Comparison of ENCODE assay signal across 9 mouse cellular contexts in genomic region chr15:88468810-88469209, GRCm38 (mm10).
A peak's percentile ranks its signal among the peaks of the same experiment; 100 is the strongest.
DNase-seq lines count a peak whose midpoint lies in the region; TF ChIP-seq lines count a peak whose summit lies in the region.
"Had no signal": no experiment of that assay in that cellular context is flagged by ENCODE, and none has a peak within 500 bp of the region (broad histone marks: within the 10 kb centered on the region; RNA-seq: fewer than 3 reads in every experiment).

No protein-coding gene starts in this region.

- H3K36me3 ChIP-seq in testis, adult 2 months (ENCODE audit: control insufficient read depth, insufficient read depth, low read length): no peaks in the 10 kb centered on the region
- H3K36me3 ChIP-seq: neural tube, embryonic 12.5 days had no signal

- no peak for TF ChIP-seq POLR2A in testis, adult 2 months (IDR thresholded peaks at IDR 0.05; ENCODE audit: control insufficient read depth, low read depth, low read length)

- no peak overlapping the region for H3K4me3 ChIP-seq in testis, adult 2 months (ENCODE audit: control insufficient read depth, low read depth, low read length)
- H3K4me3 ChIP-seq: neural tube, embryonic 12.5 days had no signal

- TF ChIP-seq CTCF in testis, adult 2 months (IDR thresholded peaks at IDR 0.05; ENCODE audit: control insufficient read depth, insufficient read depth, insufficient replicate concordance, low read depth, low read length): peak; percentile 63; the same call in 1 of the 2 replicates

- no peaks in the 10 kb centered on the region for H3K27me3 ChIP-seq in testis, adult 2 months (ENCODE audit: control insufficient read depth, insufficient read depth, low read length)
- H3K27me3 ChIP-seq: neural tube, embryonic 12.5 days had no signal

- H3K27ac ChIP-seq in testis, adult 2 months (ENCODE audit: control insufficient read depth, insufficient read depth, low read depth, low read length): no peak overlapping the region
- H3K27ac ChIP-seq: neural tube, embryonic 12.5 days had no signal

- no peak for DNase-seq in testis, postnatal 14 days (ENCODE audit: low spot score)
- DNase-seq in cerebellum, adult 8-10 months: peak; percentile 7
- peak; percentile 55 for DNase-seq in forelimb bud, embryonic 11.5 days (ENCODE audit: low read depth, low spot score)
- DNase-seq in kidney, postnatal 4 days: peak; percentile 58 to 70
- DNase-seq in lung, postnatal 36 days: peak; percentile 2
- DNase-seq in testis, postnatal 10 days (ENCODE audit: low spot score): peak; percentile 61
- no peak for DNase-seq in urinary bladder, adult 18-20 months (ENCODE audit: low spot score in 2 of 2)

- no peaks in the 10 kb centered on the region for H3K4me1 ChIP-seq in testis, adult 2 months (ENCODE audit: control insufficient read depth, insufficient read depth, low read length)

Comparison
In these comparisons a context has a peak if more than half of its experiments do, and no peak if none do; other contexts are left out.
1. DNase-seq: peak in cerebellum, adult 8-10 months (single experiment), forelimb bud, embryonic 11.5 days (single experiment), kidney, postnatal 4 days (2 of 2), lung, postnatal 36 days (single experiment) and testis, postnatal 10 days (single experiment); none in testis, postnatal 14 days (single experiment) and urinary bladder, adult 18-20 months (0 of 2).